Mouse (Mus musculus) urinary bladder, adult 2 months (tissue): Measurements from ENCODE around the gene Ddr2. TPM values are rescaled to one million over a fixed set of nuclear protein-coding genes. Genes with fewer than 3 reads are reported as not detected.
"Not testable (repeated sequence)": the region's sequence is repeated elsewhere in the genome, so short reads cannot be mapped to it uniquely, and the experiment has no call there.

ENCODE experiments used
- DNase-seq: peaks from one replicate; pipeline ENCODE4 v3.0.0; 2022; ENCODE audit warnings: low spot score
- polyA plus RNA-seq: library from polyadenylated mRNA; depleted of rRNA; stranded (reverse); fragments of >200 nt; gene quantifications from 2 replicates; pipeline ENCODE4 v1.2.3, GENCODE M21; 2012

The Ddr2 gene
- polyA plus RNA-seq, 1 experiment: 76.5 TPM

- no peak for DNase-seq
Observed at GRCm38 (mm10) chr1:170039402-170039801, 71.2 kb downstream of the Ddr2 start.

GRCm38 (mm10) chr1:170035575-170035974 is 75.0 kb downstream of the Ddr2 start:
- DNase-seq: no peak

- no peak for DNase-seq
Observed at GRCm38 (mm10) chr1:170034961-170035360, 75.6 kb downstream of the Ddr2 start.

GRCm38 (mm10) chr1:170031656-170032055 is 78.9 kb downstream of the Ddr2 start:
- DNase-seq: no peak

- no peak for DNase-seq
Observed at GRCm38 (mm10) chr1:170014784-170015183, 95.8 kb downstream of the Ddr2 start.

GRCm38 (mm10) chr1:170010716-170011505 is 99.7 kb downstream of the Ddr2 start:
- no peak for DNase-seq

GRCm38 (mm10) chr1:170009296-170009695 is 101.3 kb downstream of the Ddr2 start:
- no peak for DNase-seq

- no peak for DNase-seq
Observed at GRCm38 (mm10) chr1:170008432-170009220, 101.9 kb downstream of the Ddr2 start.

GRCm38 (mm10) chr1:170006516-170006915 is 104.0 kb downstream of the Ddr2 start:
- DNase-seq: no peak

GRCm38 (mm10) chr1:170005297-170005696 is 105.3 kb downstream of the Ddr2 start:
- no peak for DNase-seq

- not testable (repeated sequence) for DNase-seq
Observed at GRCm38 (mm10) chr1:169993901-169994300, 116.7 kb downstream of the Ddr2 start.

GRCm38 (mm10) chr1:169986166-169986565 is 124.4 kb downstream of the Ddr2 start:
- DNase-seq: no peak

GRCm38 (mm10) chr1:169977621-169978020 is 132.9 kb downstream of the Ddr2 start:
- DNase-seq: no peak

- DNase-seq: no peak
Observed at GRCm38 (mm10) chr1:169971998-169972397, 138.6 kb downstream of the Ddr2 start.

- DNase-seq: no peak
Observed at GRCm38 (mm10) chr1:169970936-169971335, 139.6 kb downstream of the Ddr2 start.

- DNase-seq: no peak
Observed at GRCm38 (mm10) chr1:169969516-169969886, 141.1 kb downstream of the Ddr2 start.

GRCm38 (mm10) chr1:169968792-169969515 is 141.6 kb downstream of the Ddr2 start, which contains the start of gene Hsd17b7:
Gene Hsd17b7, minus strand, starts transcription at chr1:169969241.
- DNase-seq: peak; percentile 90

GRCm38 (mm10) chr1:169953106-169953505 is 157.5 kb downstream of the Ddr2 start:
- no peak for DNase-seq

GRCm38 (mm10) chr1:169952636-169953035 is 157.9 kb downstream of the Ddr2 start:
- DNase-seq: no peak

- DNase-seq: no peak
Observed at GRCm38 (mm10) chr1:169951561-169951960, 159.0 kb downstream of the Ddr2 start.

GRCm38 (mm10) chr1:169950651-169951050 is 159.9 kb downstream of the Ddr2 start:
- no peak for DNase-seq

- DNase-seq: no peak
Observed at GRCm38 (mm10) chr1:169949981-169950380, 160.6 kb downstream of the Ddr2 start.
